Mouse (Mus musculus): ENCODE measurements around the gene Fam178b.

- TF ChIP-seq CTCF (IDR thresholded peaks at IDR 0.05; ENCODE audit: low read depth, low read length) (no peak), POLR2A (IDR thresholded peaks at IDR 0.05; ENCODE audit: insufficient read depth, low read length) (no peak)
Measured at GRCm38 (mm10) chr1:36625442-36625841, 57.5 kb downstream of the Fam178b start.
